Mouse (Mus musculus) lung, embryonic 16.5 days (tissue): ENCODE results near the gene Bbc3. TPM values are rescaled to one million over a fixed set of nuclear protein-coding genes. Genes with fewer than 3 reads are reported as not detected.

Experiments used
- ATAC-seq: fragments of 200-750 bp; cut with Nextera tagmentation; 2 replicates; pipeline ENCODE4 v1.8.0; 2017; ENCODE audit warnings: low read depth, mild to moderate bottlenecking, moderate library complexity
- H3K27ac ChIP-seq: fragments of 300-500 bp; sonication (generic); 2 replicates; pipeline ENCODE4 v1.5.1; 2014; ENCODE audit warnings: mild to moderate bottlenecking, control low read depth, low read length
- H3K27me3 ChIP-seq: fragments of 300-500 bp; sonication (generic); 2 replicates; pipeline ENCODE4 v1.6.1; 2014; ENCODE audit warnings: low read depth, low read length, mixed read lengths; ENCODE audit not compliant: control insufficient read depth, insufficient read depth
- H3K36me3 ChIP-seq: fragments of 300-500 bp; sonication (generic); 2 replicates; pipeline ENCODE4 v1.6.1; 2014; ENCODE audit warnings: low read length; ENCODE audit not compliant: control insufficient read depth, insufficient read depth
- H3K4me1 ChIP-seq: fragments of 300-500 bp; sonication (generic); replicated peaks from 2 replicates; pipeline ENCODE4 v1.6.1; 2014; ENCODE audit warnings: low read length, mixed read lengths; ENCODE audit not compliant: control insufficient read depth, insufficient read depth
- H3K4me2 ChIP-seq: fragments of 300-500 bp; sonication (generic); 2 replicates; pipeline ENCODE4 v1.6.1; 2014; ENCODE audit warnings: low read depth, low read length, control low read depth
- H3K4me3 ChIP-seq: fragments of 300-500 bp; sonication (generic); 2 replicates; pipeline ENCODE4 v1.5.1; 2014; ENCODE audit warnings: mild to moderate bottlenecking, low read length, control low read depth
- H3K9ac ChIP-seq: fragments of 300-500 bp; sonication (generic); 2 replicates; pipeline ENCODE4 v1.6.1; 2014; ENCODE audit warnings: low read length, control low read depth
- H3K9me3 ChIP-seq: fragments of 300-500 bp; sonication (generic); 2 replicates; pipeline ENCODE4 v1.6.1; 2016; ENCODE audit warnings: low read length; ENCODE audit not compliant: control insufficient read depth
- WGBS: fragments of 180-500 bp; shearing (Covaris S2); extraction: QIAGEN DNeasy Blood & Tissue Kit; methylation state at CpG from one replicate; pipeline ENCODE4 v1.1.7; 2014; 5-methylcytosine and 5-hydroxymethylcytosine counted together
- polyA plus RNA-seq: library from polyadenylated mRNA; unstranded; fragments of >200 nt; fragmentation: Nextera tagmentation; extraction: Ambion mirVana; gene quantifications from 2 replicates; pipeline ENCODE4 v1.2.1, GENCODE M21; 2015

The Bbc3 gene
- polyA plus RNA-seq, 1 experiment from 2014 or later: 12.4 TPM

DNA sequence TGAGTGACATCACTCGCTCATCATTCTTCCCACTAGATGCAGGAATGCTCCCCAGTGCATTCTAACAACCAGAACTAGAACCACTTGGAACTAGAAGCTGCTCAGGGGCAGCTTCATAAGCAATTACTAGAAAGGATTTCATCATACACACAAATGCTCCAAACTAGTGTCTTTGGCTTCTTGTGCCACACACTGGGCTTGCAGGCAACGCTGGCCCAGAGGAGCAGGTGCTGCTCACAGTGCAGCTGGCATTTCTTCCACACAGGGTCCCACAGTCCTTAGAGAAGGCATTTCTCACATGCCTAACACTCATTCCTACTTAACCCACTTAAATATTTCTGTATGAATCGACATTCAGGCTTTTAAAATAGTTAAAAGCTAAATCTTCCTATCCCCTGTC is 49.4 kb downstream of the Bbc3 start:
- H3K27me3 ChIP-seq: no peaks in the 10 kb centered on the region
- no peak overlapping the region for H3K27ac ChIP-seq
- peaks cover 31% of the 10 kb centered on the region for H3K36me3 ChIP-seq
- H3K4me1 ChIP-seq: no peaks in the 10 kb centered on the region; the same call in 1 of the 2 replicates
- WGBS: 90% methylated on average over 3 of the region's 3 CpGs
- ATAC-seq: no peak
- H3K9ac ChIP-seq: no peak overlapping the region
- no peak overlapping the region for H3K4me2 ChIP-seq
- H3K4me3 ChIP-seq: no peak overlapping the region
- no peaks in the 10 kb centered on the region for H3K9me3 ChIP-seq

DNA sequence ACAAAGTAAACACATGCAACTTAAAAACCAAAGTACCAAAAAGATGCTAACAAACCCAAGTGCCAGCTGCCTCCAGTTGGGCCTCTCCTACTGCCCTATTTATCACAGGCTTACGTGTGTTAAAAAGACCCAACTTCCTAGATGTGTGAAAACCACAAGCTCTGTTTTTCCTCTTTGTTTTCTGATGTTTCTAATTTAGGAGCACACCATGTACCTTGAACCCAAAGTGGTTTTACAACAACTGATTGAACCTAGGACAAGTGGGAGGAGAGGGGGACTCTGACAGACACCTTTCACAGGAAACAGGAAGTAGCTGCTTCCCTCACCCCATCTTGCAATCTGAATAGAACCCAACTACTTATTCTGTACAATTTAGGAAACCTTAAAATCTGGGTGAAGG is 56.1 kb downstream of the Bbc3 start:
- no peak for ATAC-seq
- peaks cover 20% of the 10 kb centered on the region for H3K4me1 ChIP-seq
- H3K9ac ChIP-seq: no peak overlapping the region
- no peak overlapping the region for H3K4me2 ChIP-seq
- H3K9me3 ChIP-seq: no peaks in the 10 kb centered on the region
- H3K4me3 ChIP-seq: no peak overlapping the region
- H3K36me3 ChIP-seq: peaks cover 32% of the 10 kb centered on the region
- H3K27me3 ChIP-seq: no peaks in the 10 kb centered on the region
- whole genome bisulfite sequencing: 79% methylated on average over 1 of the region's 1 CpGs
- H3K27ac ChIP-seq: no peak overlapping the region; the same call in 1 of the 2 replicates

DNA sequence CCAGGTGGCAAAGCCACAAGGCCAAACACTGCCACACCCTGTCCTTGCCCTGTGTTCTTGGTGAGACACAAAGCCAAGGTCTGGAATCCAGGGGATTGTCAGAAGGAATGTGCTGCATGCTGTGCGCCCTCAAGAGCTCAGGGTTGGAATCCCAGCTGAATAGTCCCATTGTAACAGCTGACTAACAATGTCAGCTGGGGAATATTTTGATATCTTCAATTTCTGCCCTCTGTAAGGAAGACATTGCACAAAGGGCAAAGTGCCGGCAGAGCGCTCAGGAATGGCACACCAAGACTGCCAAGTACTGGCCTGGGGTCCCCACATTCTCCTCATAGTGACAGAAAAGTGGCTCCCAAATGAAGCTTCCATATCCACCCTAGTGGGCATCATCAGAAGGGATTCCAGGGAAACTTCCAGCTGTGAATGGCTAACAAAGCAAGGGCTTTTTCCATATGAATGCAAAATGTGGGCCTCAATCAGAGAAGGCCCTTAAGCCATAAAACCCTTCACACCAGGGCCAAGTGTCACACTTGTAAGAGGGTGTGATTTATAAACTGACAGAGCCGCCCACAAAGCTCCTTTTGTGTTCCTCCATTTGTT is 56.8 kb downstream of the Bbc3 start:
- H3K9ac ChIP-seq: no peak overlapping the region
- WGBS: 65% methylated on average over 4 of the region's 4 CpGs
- no peak overlapping the region for H3K4me3 ChIP-seq
- no peak for ATAC-seq
- H3K4me1 ChIP-seq: peaks cover 22% of the 10 kb centered on the region
- no peaks in the 10 kb centered on the region for H3K27me3 ChIP-seq
- H3K9me3 ChIP-seq: no peaks in the 10 kb centered on the region
- H3K4me2 ChIP-seq: no peak overlapping the region
- H3K36me3 ChIP-seq: peaks cover 32% of the 10 kb centered on the region
- peak overlapping the region; percentile 38 for H3K27ac ChIP-seq

DNA sequence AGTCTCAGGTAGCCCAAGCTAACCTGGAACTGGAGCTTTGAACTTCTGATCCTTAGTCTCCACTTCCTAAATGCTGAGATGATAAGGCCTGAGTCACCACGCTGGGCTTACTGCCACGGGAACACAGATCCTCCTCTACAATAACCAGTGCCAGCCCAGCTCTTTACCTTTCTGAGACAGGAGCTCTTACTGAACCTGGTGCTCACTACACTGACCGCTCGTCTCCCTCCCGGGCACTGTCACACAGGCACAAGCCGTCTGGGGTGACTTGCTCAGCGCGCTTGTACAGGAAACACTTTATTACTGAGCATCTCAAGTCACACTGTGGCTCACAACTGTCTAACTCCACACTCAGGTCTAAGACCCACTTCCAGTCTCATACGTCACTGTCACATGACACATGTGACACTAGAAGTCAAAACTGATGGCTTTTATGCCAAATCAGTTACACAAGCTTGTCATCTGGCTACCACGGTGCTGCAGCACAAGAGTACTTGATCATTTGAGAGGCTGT is 58.0 kb downstream of the Bbc3 start:
- Histone ChIP-seq H3K9ac (0 out of 2 replicates have a peak overlapping the region, but pooled peaks have one; percentile 11), H3K36me3 (peaks cover 36% of the 10 kb centered on the region)

GRCm38 (mm10) chr7:16366669-16367068 is 58.5 kb downstream of the Bbc3 start:
- peaks cover 22% of the 10 kb centered on the region for H3K4me1 ChIP-seq
- no peaks in the 10 kb centered on the region for H3K27me3 ChIP-seq
- peaks cover 36% of the 10 kb centered on the region for H3K36me3 ChIP-seq
- no peak overlapping the region for H3K4me2 ChIP-seq
- ATAC-seq: no peak
- H3K9ac ChIP-seq: no peak overlapping the region
- 70% methylated on average over 4 of the region's 4 CpGs for WGBS
- no peaks in the 10 kb centered on the region for H3K9me3 ChIP-seq
- peak overlapping the region; percentile 21; the same call in 1 of the 2 replicates for H3K27ac ChIP-seq
- H3K4me3 ChIP-seq: no peak overlapping the region

More for the DNA sequence above, 58.0 kb downstream of the Bbc3 start:
- Histone ChIP-seq H3K27me3 (no peaks in the 10 kb centered on the region), H3K4me2 (no peak overlapping the region), H3K9me3 (no peaks in the 10 kb centered on the region), H3K4me3 (no peak overlapping the region), H3K4me1 (peaks cover 22% of the 10 kb centered on the region), H3K27ac (peak overlapping the region; percentile 15; the same call in 1 of the 2 replicates)
- 65% methylated on average over 10 of the region's 10 CpGs for WGBS
- ATAC-seq: no peak

Other genes starting within 250 kb of the Bbc3 start
- 0.06 TPM in 1 of 2 replicates, not detected in the other for gene Zfp541, start 246.6 kb upstream of the Bbc3 start, polyA plus RNA-seq
- 167 and 202 TPM in 2 replicates for gene Napa, start 209.9 kb upstream of the Bbc3 start, polyA plus RNA-seq
- 28.3 and 31.7 TPM in 2 replicates for gene Kptn, start 188.5 kb upstream of the Bbc3 start, polyA plus RNA-seq
- 0.08 and 0.10 TPM in 2 replicates for gene Slc8a2, start 178.6 kb upstream of the Bbc3 start, polyA plus RNA-seq
- gene Meis3, start 133.3 kb upstream of the Bbc3 start, polyA plus RNA-seq: 19.5 and 19.8 TPM in 2 replicates
- 13.8 and 14.9 TPM in 2 replicates for gene Dhx34, start 86.4 kb upstream of the Bbc3 start, polyA plus RNA-seq
- 0.44 and 0.53 TPM in 2 replicates for gene C5ar2, start 64.2 kb upstream of the Bbc3 start, polyA plus RNA-seq
- gene C5ar1, start 48.9 kb upstream of the Bbc3 start, polyA plus RNA-seq: 3.4 and 3.6 TPM in 2 replicates
- gene Inafm1, start 34.8 kb upstream of the Bbc3 start, polyA plus RNA-seq: 12.1 and 12.3 TPM in 2 replicates
- gene Ccdc9, start 21.6 kb upstream of the Bbc3 start, polyA plus RNA-seq: 20.1 and 25.9 TPM in 2 replicates
- 281 and 310 TPM in 2 replicates for gene Sae1, start 79.4 kb downstream of the Bbc3 start, polyA plus RNA-seq
- 13.1 and 13.2 TPM in 2 replicates for gene Zc3h4, start 92.5 kb downstream of the Bbc3 start, polyA plus RNA-seq
- 34.8 and 39.1 TPM in 2 replicates for gene Tmem160, start 144.4 kb downstream of the Bbc3 start, polyA plus RNA-seq
- 0.38 and 0.39 TPM in 2 replicates for gene Npas1, start 169.3 kb downstream of the Bbc3 start, polyA plus RNA-seq